Mouse (Mus musculus): ENCODE results near the gene Ppp1r10. TPM values are rescaled to one million over a fixed set of nuclear protein-coding genes. Genes with fewer than 3 reads are reported as not detected.
"Not testable (repeated sequence)": the region's sequence is repeated elsewhere in the genome, so short reads cannot be mapped to it uniquely, and the experiment has no call there.

Ppp1r10 gene
- polyA plus RNA-seq, 1 experiment from 2014 or later = 44.3 TPM

DNA sequence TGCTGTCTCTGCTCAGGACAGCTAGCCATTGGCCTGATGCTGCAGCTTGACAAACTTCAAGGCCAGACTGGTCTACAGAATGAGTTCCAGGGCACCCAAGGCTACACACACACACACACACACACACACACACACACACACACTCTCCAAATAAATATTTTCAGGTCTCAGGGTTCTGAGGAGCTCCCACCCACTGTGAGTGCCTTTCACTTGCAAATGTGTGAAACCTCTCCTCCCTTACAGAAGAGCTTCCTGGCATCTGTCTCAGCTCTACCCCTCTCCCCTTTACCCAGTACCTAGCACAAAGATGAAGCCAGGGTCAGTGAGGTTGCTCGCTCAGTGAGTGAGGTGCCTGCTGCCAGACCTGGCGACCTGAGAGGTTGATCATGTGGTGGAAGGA, 22.9 kb downstream of the Ppp1r10 start:
- no peak overlapping the region for H3K27ac ChIP-seq (ENCODE audit: low read depth, low read length)
- H3K4me2 ChIP-seq = no peak overlapping the region
- 55% methylated on average over 2 of the region's 2 CpGs for WGBS
- H3K9me3 ChIP-seq (ENCODE audit: control insufficient read depth, low read length) = no peaks in the 10 kb centered on the region
- H3K36me3 ChIP-seq (ENCODE audit: control insufficient read depth, insufficient read depth, low read length) = no peaks in the 10 kb centered on the region
- H3K9ac ChIP-seq (ENCODE audit: low read length) = no peak overlapping the region
- ATAC-seq (ENCODE audit: low FRiP score) (no peak), DNase-seq (ENCODE audit: low spot score, missing footprints) (no peak)
- H3K4me1 ChIP-seq (ENCODE audit: control insufficient read depth, insufficient read depth, low read length) = no peaks in the 10 kb centered on the region
- no peak overlapping the region for H3K4me3 ChIP-seq (ENCODE audit: low read depth, low read length)
- no peaks in the 10 kb centered on the region for H3K27me3 ChIP-seq (ENCODE audit: control insufficient read depth, insufficient read depth, low read length)

DNA sequence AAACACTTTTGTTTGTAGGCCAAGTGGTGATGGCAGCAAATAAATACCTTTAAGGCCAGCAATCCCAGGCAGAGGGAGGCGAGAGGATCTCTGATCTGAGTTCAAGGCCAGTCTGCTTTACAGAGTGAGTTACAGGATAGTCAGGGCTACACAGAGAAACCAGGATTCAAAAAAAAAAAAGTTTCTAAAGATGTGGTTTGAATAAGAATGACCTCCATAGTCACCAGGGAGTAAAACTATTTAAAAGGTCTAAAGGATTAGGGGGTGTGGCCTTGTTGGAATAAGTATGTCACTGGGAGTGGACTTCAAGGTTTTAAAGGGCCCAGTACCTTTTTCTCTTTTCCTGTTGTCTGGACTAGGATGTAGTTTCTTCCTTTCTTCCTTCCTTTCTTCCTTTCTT, 23.7 kb downstream of the Ppp1r10 start:
- Histone ChIP-seq H3K4me3 (ENCODE audit: low read depth, low read length) (no peak overlapping the region), H3K4me1 (ENCODE audit: control insufficient read depth, insufficient read depth, low read length) (no peaks in the 10 kb centered on the region), H3K9ac (ENCODE audit: low read length) (no peak overlapping the region), H3K36me3 (ENCODE audit: control insufficient read depth, insufficient read depth, low read length) (no peaks in the 10 kb centered on the region), H3K4me2 (no peak overlapping the region), H3K27me3 (ENCODE audit: control insufficient read depth, insufficient read depth, low read length) (no peaks in the 10 kb centered on the region), H3K27ac (ENCODE audit: low read depth, low read length) (no peak overlapping the region), H3K9me3 (ENCODE audit: control insufficient read depth, low read length) (no peaks in the 10 kb centered on the region)
- WGBS = 46% methylated on average over 1 of the region's 1 CpGs
- DNase-seq (ENCODE audit: low spot score, missing footprints) (no peak), ATAC-seq (ENCODE audit: low FRiP score) (no peak)

DNA sequence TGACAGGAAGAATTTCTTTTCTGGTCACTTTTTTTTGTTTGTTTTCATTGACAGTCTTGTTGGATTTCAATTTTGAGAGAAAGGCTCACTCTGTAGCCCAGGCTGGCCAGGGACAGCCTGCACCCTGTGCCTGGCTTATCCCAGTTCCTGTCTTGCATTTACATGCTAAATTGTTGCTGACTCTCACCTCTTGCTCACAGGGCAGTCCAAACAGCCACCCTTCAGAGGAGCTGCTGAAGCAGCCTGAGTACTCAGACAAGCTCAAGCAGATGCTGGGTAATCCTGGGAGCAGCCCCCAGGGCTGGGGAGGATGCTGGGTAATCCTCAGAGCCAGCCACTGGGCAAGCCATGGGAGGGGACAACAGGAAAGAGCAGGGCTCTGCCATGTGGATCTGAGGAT, 34.7 kb downstream of the Ppp1r10 start:
- H3K4me3 ChIP-seq (ENCODE audit: low read depth, low read length); H3K27ac ChIP-seq (ENCODE audit: low read depth, low read length); H3K27me3 ChIP-seq (ENCODE audit: control insufficient read depth, insufficient read depth, low read length); H3K4me1 ChIP-seq (ENCODE audit: control insufficient read depth, insufficient read depth, low read length); H3K4me2 ChIP-seq; H3K9me3 ChIP-seq (ENCODE audit: control insufficient read depth, low read length); ATAC-seq (ENCODE audit: low FRiP score); H3K36me3 ChIP-seq (ENCODE audit: control insufficient read depth, insufficient read depth, low read length); H3K9ac ChIP-seq (ENCODE audit: low read length); DNase-seq (ENCODE audit: low spot score, missing footprints): not testable (repeated sequence)

DNA sequence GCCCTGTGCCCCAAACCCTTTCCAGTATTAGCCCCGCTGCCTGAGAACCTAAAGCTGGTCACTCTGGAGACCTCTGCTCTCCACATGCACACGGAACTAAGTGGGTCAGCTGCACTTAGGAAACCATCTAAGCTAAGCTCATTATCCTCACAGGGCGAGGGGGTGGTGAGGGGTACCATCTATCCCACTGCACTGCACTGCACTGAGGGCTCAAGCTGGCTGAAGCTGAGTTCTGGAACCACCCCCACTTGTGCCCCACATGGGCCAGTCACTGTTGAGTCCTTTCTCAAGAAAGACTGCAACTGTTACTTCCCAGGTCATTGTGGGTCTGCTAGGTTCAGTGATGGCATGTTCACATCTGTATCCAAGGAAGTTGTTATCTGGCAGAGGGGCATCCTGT, 36.3 kb downstream of the Ppp1r10 start:
- not testable (repeated sequence) for H3K4me3 ChIP-seq (ENCODE audit: low read depth, low read length); H3K27me3 ChIP-seq (ENCODE audit: control insufficient read depth, insufficient read depth, low read length); H3K27ac ChIP-seq (ENCODE audit: low read depth, low read length); DNase-seq (ENCODE audit: low spot score, missing footprints); H3K9ac ChIP-seq (ENCODE audit: low read length); H3K36me3 ChIP-seq (ENCODE audit: control insufficient read depth, insufficient read depth, low read length); ATAC-seq (ENCODE audit: low FRiP score); H3K4me1 ChIP-seq (ENCODE audit: control insufficient read depth, insufficient read depth, low read length); H3K4me2 ChIP-seq; H3K9me3 ChIP-seq (ENCODE audit: control insufficient read depth, low read length)
- WGBS = 86% methylated on average over 2 of the region's 3 CpGs

DNA sequence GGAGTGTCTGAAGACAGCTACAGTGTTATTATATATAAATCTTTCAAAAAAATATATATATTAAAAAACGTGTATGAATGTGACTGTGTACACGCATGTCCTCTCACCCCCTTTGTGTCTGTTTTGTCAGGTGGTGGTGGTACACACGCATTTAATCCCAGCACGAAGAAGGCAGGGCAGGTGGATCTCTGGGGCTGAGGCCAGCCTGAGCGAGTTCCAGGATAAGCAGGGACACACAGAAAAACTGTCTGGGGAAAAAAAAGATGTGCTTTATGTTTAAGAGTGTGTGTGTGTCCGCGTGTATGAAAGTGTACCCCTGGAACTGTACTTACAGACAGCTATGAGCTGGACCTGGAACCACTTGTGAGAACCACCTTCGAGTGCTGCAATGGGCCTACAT, 38.4 kb downstream of the Ppp1r10 start:
- Histone ChIP-seq H3K36me3 (ENCODE audit: control insufficient read depth, insufficient read depth, low read length) (peaks cover 26% of the 10 kb centered on the region), H3K9ac (ENCODE audit: low read length) (no peak overlapping the region), H3K4me2 (no peak overlapping the region), H3K9me3 (ENCODE audit: control insufficient read depth, low read length) (no peaks in the 10 kb centered on the region), H3K27me3 (ENCODE audit: control insufficient read depth, insufficient read depth, low read length) (no peaks in the 10 kb centered on the region), H3K4me1 (ENCODE audit: control insufficient read depth, insufficient read depth, low read length) (no peaks in the 10 kb centered on the region), H3K4me3 (ENCODE audit: low read depth, low read length) (no peak overlapping the region), H3K27ac (ENCODE audit: low read depth, low read length) (no peak overlapping the region)
- ATAC-seq (ENCODE audit: low FRiP score) = no peak
- 77% methylated on average over 8 of the region's 8 CpGs for WGBS
- DNase-seq (ENCODE audit: low spot score, missing footprints) = no peak

DNA sequence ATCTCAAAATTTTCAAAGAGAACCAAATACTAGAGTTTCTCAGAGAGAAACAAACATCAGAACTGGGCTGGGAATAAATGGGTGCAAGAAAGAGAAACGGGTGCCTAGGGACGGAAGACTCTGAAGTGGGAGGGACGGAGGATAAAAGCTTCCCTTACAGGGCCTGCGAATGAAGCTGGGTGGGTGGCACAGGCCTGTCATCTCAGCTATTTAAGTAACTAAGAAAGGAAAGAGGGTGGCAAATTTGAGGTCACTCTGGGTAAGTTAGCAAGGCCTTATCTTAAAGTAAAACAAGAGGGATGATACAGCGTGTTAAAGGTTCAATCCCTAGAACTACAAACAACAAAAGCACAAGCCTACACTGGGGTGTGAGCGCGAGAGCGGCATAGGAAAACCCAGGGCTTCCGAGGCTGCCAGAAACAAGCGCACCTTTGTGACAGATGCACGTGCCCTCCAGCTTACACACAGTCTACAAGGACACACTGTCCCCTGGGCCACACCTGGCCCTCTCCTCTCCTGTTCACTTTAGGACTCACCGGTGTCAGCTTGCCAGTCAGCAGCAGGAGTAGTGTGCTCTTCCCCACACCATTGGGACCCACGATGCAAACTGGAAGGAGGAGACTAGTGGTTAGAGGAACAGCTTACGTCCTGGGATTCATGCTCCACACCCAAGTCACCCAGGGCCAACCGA, 42.4 kb downstream of the Ppp1r10 start:
- Histone ChIP-seq H3K4me3 (ENCODE audit: low read depth, low read length) (no peak overlapping the region), H3K9me3 (ENCODE audit: control insufficient read depth, low read length) (no peaks in the 10 kb centered on the region), H3K4me1 (ENCODE audit: control insufficient read depth, insufficient read depth, low read length) (no peaks in the 10 kb centered on the region), H3K36me3 (ENCODE audit: control insufficient read depth, insufficient read depth, low read length) (peaks cover 51% of the 10 kb centered on the region), H3K27me3 (ENCODE audit: control insufficient read depth, insufficient read depth, low read length) (no peaks in the 10 kb centered on the region), H3K4me2 (no peak overlapping the region), H3K9ac (ENCODE audit: low read length) (no peak overlapping the region), H3K27ac (ENCODE audit: low read depth, low read length) (no peak overlapping the region)
- ATAC-seq (ENCODE audit: low FRiP score) (no peak), DNase-seq (ENCODE audit: low spot score, missing footprints) (no peak)
- 95% methylated on average over 15 of the region's 15 CpGs for WGBS

DNA sequence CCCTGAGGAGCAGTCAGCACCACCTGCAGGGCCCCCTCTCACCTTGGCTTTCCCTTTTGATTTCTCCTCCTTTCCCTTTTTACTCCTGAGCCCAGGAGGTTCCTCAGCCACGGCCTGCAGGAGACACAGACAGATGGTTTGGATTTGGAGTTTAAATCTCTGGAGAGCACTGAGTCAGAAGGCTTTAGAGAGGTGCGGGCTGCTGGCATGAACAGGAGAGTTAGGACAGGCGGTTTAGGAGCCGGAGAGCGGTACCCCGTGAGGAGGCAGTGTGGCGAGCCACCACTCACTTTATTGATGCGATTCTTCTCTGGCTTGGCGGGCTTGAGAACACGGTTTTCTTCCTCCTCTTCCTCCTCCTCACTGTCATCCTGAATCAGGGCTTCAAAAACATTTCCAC, 47.0 kb downstream of the Ppp1r10 start:
- H3K9me3 ChIP-seq (ENCODE audit: control insufficient read depth, low read length) = no peaks in the 10 kb centered on the region
- peaks cover 37% of the 10 kb centered on the region for H3K36me3 ChIP-seq (ENCODE audit: control insufficient read depth, insufficient read depth, low read length)
- WGBS = 87% methylated on average over 10 of the region's 10 CpGs
- H3K4me2 ChIP-seq = no peak overlapping the region
- H3K9ac ChIP-seq (ENCODE audit: low read length) = no peak overlapping the region
- H3K27ac ChIP-seq (ENCODE audit: low read depth, low read length) = no peak overlapping the region
- H3K4me3 ChIP-seq (ENCODE audit: low read depth, low read length) = no peak overlapping the region
- H3K4me1 ChIP-seq (ENCODE audit: control insufficient read depth, insufficient read depth, low read length) = no peaks in the 10 kb centered on the region
- DNase-seq (ENCODE audit: low spot score, missing footprints) (no peak), ATAC-seq (ENCODE audit: low FRiP score) (no peak)
- H3K27me3 ChIP-seq (ENCODE audit: control insufficient read depth, insufficient read depth, low read length) = no peaks in the 10 kb centered on the region

DNA sequence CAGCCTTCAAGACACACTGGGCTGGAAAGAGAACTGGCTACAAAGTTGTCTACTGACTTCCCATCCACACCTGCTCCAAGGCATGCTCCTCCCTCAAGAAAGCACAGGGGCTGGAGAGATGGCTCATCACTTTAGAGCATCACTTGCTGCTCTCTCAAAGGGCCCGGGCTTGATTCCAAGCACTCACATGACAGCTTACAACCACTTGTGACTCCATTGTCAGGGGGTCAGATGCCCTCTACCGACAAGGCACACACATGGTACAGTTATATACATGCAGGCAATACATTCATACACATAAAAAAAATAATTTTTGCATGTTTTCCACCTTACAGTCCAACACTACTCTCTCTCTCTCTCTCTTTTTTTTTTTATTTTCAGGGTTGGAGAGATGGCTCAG, 51.4 kb downstream of the Ppp1r10 start:
- WGBS = 89% methylated on average over 2 of the region's 2 CpGs
- ATAC-seq (ENCODE audit: low FRiP score) = no peak
- no peaks in the 10 kb centered on the region for H3K9me3 ChIP-seq (ENCODE audit: control insufficient read depth, low read length)
- no peak for DNase-seq (ENCODE audit: low spot score, missing footprints)
- no peak overlapping the region for H3K4me2 ChIP-seq
- H3K27me3 ChIP-seq (ENCODE audit: control insufficient read depth, insufficient read depth, low read length) = no peaks in the 10 kb centered on the region
- H3K9ac ChIP-seq (ENCODE audit: low read length) = no peak overlapping the region
- peaks cover 11% of the 10 kb centered on the region for H3K36me3 ChIP-seq (ENCODE audit: control insufficient read depth, insufficient read depth, low read length)
- H3K4me3 ChIP-seq (ENCODE audit: low read depth, low read length) = no peak overlapping the region
- H3K4me1 ChIP-seq (ENCODE audit: control insufficient read depth, insufficient read depth, low read length) = peaks cover 5% of the 10 kb centered on the region
- no peak overlapping the region for H3K27ac ChIP-seq (ENCODE audit: low read depth, low read length)

DNA sequence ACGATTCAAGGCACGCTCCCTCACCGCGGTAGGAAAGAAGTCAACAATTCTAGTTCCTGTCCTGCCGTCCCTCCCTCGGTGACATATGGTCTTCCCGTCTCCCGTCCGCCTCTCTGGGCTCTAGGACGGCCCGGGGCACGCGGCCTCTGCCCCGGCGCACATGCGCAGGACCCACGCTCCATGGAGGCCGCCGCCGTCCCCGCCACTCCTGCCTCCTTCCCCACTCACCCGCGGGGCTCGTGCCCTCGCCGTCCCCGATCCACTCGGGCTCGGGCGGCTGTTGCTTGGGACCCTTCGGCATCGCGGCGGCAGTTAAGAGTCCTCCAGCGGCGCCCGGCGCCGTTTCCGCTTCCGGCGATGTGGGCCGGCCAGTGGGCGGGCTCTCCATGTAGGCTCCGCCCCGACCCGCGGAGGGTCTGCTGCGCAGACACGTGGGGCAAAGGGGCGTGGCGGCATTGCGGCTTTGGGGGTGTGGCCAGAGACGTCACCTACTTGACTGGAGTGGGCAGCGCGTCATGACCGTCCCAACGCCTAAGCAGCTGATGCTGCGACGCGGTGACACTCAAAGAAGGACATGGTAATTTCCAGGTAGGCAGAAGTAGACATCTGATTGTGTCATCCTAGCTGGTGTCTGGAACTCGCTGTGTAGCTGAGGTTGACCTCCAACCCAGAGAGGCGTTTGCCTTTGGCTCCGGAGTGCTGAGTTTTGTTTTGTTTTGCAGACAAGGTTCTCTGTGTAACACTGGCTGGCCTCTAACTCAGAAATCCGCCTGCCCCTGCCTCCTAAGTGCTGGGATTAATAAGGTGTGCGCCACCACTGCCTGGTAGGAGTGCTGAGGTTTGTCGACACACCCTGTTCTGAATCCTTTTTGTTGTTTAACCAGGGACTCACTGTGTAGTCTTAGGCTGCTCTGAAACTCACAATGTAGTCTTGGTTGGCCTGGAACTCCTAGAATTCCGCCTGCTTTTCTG, 53.5 kb downstream of the Ppp1r10 start, which contains the start of gene Abcf1:
Gene Abcf1 (minus strand): TSS at position 344 of the 972 bp plus-strand sequence.
- H3K9ac ChIP-seq (ENCODE audit: low read length) = peak within 1 kb of the TSS; percentile 82
- H3K27me3 ChIP-seq (ENCODE audit: control insufficient read depth, insufficient read depth, low read length) = no peaks in the 10 kb centered on the region
- WGBS = under 1% methylated on average over 68 of the region's 68 CpGs

More for the DNA sequence above, 53.5 kb downstream of the Ppp1r10 start, which contains the start of gene Abcf1:
- peak; percentile 100 for DNase-seq (ENCODE audit: low spot score, missing footprints)
- Histone ChIP-seq H3K36me3 (ENCODE audit: control insufficient read depth, insufficient read depth, low read length) (peaks cover 4% of the 10 kb centered on the region; the same call in 1 of the 2 replicates), H3K27ac (ENCODE audit: low read depth, low read length) (no peak within 1 kb of the TSS), H3K9me3 (ENCODE audit: control insufficient read depth, low read length) (no peaks in the 10 kb centered on the region), H3K4me2 (peak within 1 kb of the TSS; percentile 62), H3K4me1 (ENCODE audit: control insufficient read depth, insufficient read depth, low read length) (peaks cover 5% of the 10 kb centered on the region), H3K4me3 (ENCODE audit: low read depth, low read length) (peak within 1 kb of the TSS; percentile 88)
- peak; percentile 98 for ATAC-seq (ENCODE audit: low FRiP score)

Data from midbrain, embryonic 11.5 days (tissue).